Mouse (Mus musculus) brain, embryonic 14.5 days (tissue): Measurements from ENCODE around the gene Pclo.

Experiments
- CTCF ChIP-seq: fragments of 200-500 bp; IDR thresholded peaks from 2 replicates; pipeline ENCODE4 v1.5.1; 2012; ENCODE audit warnings: inconsistent platforms, mild to moderate bottlenecking, moderate library complexity, borderline replicate concordance; ENCODE audit not compliant: insufficient read depth, insufficient read length; ENCODE audit errors: extremely low read depth
- POLR2A ChIP-seq: fragments of 200-500 bp; IDR thresholded peaks from 2 replicates; pipeline ENCODE4 v1.6.1; 2012; ENCODE audit warnings: mild to moderate bottlenecking, inconsistent platforms, borderline replicate concordance; ENCODE audit not compliant: poor library complexity, insufficient read depth, insufficient read length, severe bottlenecking; ENCODE audit errors: extremely low read depth

- no peak for TF ChIP-seq CTCF
- no peak for TF ChIP-seq POLR2A
These were observed 165.7 kb downstream of the Pclo start for GRCm38 (mm10) chr5:14680419-14680818.
